Mouse (Mus musculus) brain, embryonic 14.5 days (tissue): ENCODE data around the gene Zbtb16.

Experiments used
- CTCF ChIP-seq: fragments of 200-500 bp; IDR thresholded peaks from 2 replicates; pipeline ENCODE4 v1.5.1; 2012; ENCODE audit warnings: inconsistent platforms, mild to moderate bottlenecking, moderate library complexity, borderline replicate concordance; ENCODE audit not compliant: insufficient read depth, insufficient read length; ENCODE audit errors: extremely low read depth
- POLR2A ChIP-seq: fragments of 200-500 bp; IDR thresholded peaks from 2 replicates; pipeline ENCODE4 v1.6.1; 2012; ENCODE audit warnings: mild to moderate bottlenecking, inconsistent platforms, borderline replicate concordance; ENCODE audit not compliant: poor library complexity, insufficient read depth, insufficient read length, severe bottlenecking; ENCODE audit errors: extremely low read depth

DNA sequence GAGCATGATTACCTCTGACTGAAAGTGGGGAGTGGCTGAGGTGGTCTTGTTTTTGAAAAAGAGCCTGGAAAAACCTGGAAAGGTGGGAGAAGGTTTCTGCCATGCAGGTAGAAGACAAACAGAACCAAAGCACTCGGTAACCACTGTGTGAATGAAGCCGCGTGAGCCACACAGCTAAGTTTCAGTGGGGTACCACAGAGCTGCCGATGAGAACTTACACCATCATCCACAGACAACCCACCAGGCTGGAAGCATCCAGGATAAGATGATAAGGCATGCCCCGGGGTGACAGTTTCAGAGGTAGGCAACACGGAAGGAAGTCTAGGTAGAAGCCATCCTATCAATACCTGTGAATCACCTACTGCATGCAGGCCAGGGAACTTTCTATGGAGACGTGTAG, 93.9 kb downstream of the Zbtb16 start:
- no peak for TF ChIP-seq CTCF
- TF ChIP-seq POLR2A: no peak
